Mouse (Mus musculus) hindbrain, embryonic 14.5 days (tissue): ENCODE results near the gene Ulk2. TPM values are rescaled to one million over a fixed set of nuclear protein-coding genes. Genes with fewer than 3 reads are reported as not detected.

ENCODE experiments used
- ATAC-seq: fragments of 200-750 bp; cut with Nextera tagmentation; 2 replicates; pipeline ENCODE4 v1.8.0; 2017; ENCODE audit warnings: moderate number of reproducible peaks, mild to moderate bottlenecking, moderate TSS enrichment, moderate library complexity; ENCODE audit not compliant: low FRiP score
- DNase-seq: peaks from one replicate; pipeline ENCODE4 v3.0.0-alpha.2; 2015; ENCODE audit warnings: low spot score
- H3K27ac ChIP-seq: fragments of 300-500 bp; sonication (generic); 2 replicates; pipeline ENCODE4 v1.5.1; 2014; ENCODE audit warnings: mild to moderate bottlenecking, moderate library complexity
- H3K27me3 ChIP-seq: fragments of 300-500 bp; sonication (generic); 2 replicates; pipeline ENCODE4 v1.6.1; 2014; ENCODE audit warnings: mild to moderate bottlenecking, low read length, mixed read lengths; ENCODE audit not compliant: control insufficient read depth, insufficient read depth
- H3K36me3 ChIP-seq: fragments of 300-500 bp; sonication (generic); replicated peaks from 2 replicates; pipeline ENCODE4 v1.6.1; 2014; ENCODE audit not compliant: control insufficient read depth, insufficient read depth
- H3K4me1 ChIP-seq: fragments of 300-500 bp; sonication (generic); replicated peaks from 2 replicates; pipeline ENCODE4 v1.6.1; 2014; ENCODE audit warnings: antibody characterized with exemption, low read length, mixed read lengths; ENCODE audit not compliant: control insufficient read depth, insufficient read depth
- H3K4me2 ChIP-seq: fragments of 300-500 bp; sonication (generic); replicated peaks from 2 replicates; pipeline ENCODE4 v1.6.1; 2014; ENCODE audit warnings: mild to moderate bottlenecking, moderate library complexity
- H3K4me3 ChIP-seq: fragments of 300-500 bp; sonication (generic); replicated peaks from 2 replicates; pipeline ENCODE4 v1.5.1; 2014; ENCODE audit warnings: mild to moderate bottlenecking, low read length
- H3K9ac ChIP-seq: fragments of 300-500 bp; sonication (generic); 2 replicates; pipeline ENCODE4 v1.6.1; 2014
- H3K9me3 ChIP-seq: fragments of 300-500 bp; sonication (generic); 2 replicates; pipeline ENCODE4 v1.6.1; 2016; ENCODE audit warnings: low read length; ENCODE audit not compliant: control insufficient read depth
- WGBS: fragments of 180-500 bp; shearing (Covaris S2); extraction: QIAGEN DNeasy Blood & Tissue Kit; methylation state at CpG from one replicate; pipeline ENCODE4 v1.1.7; 2014; 5-methylcytosine and 5-hydroxymethylcytosine counted together
- polyA plus RNA-seq: library from polyadenylated mRNA; unstranded; fragments of >200 nt; fragmentation: Nextera tagmentation; extraction: Ambion mirVana; gene quantifications from 2 replicates; pipeline ENCODE4 v1.2.1, GENCODE M21; 2014

The Ulk2 gene
- polyA plus RNA-seq, 1 experiment from 2014 or later = 56.9 TPM

DNA sequence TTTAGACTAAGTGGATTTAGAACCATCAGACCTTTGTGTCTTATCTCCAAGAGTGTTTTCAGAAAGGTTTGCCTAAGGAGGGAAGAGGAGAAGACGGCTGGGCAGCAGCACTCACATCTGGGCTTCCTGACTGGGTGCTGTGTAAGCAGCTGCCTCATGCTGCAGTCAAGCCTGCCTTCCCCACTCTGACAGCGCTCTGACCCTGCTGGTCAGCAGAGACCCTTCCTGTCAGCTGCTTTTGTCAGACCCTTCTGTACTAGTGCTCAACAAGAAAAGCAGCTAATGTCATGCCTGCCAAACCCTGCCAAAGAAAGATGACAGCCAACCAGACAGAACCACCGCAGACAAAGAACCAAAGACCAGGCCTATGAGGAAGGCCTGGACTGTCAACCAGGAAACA lies 111.1 kb downstream of the Ulk2 start:
- ATAC-seq (no peak), DNase-seq (no peak)
- no peak overlapping the region for H3K4me2 ChIP-seq
- H3K4me1 ChIP-seq = no peaks in the 10 kb centered on the region
- H3K9me3 ChIP-seq = no peaks in the 10 kb centered on the region
- 44% methylated on average over 3 of the region's 3 CpGs for WGBS
- H3K4me3 ChIP-seq = no peak overlapping the region
- H3K27ac ChIP-seq = no peak overlapping the region
- H3K36me3 ChIP-seq = peaks cover 94% of the 10 kb centered on the region
- no peak overlapping the region for H3K9ac ChIP-seq
- H3K27me3 ChIP-seq = no peaks in the 10 kb centered on the region

DNA sequence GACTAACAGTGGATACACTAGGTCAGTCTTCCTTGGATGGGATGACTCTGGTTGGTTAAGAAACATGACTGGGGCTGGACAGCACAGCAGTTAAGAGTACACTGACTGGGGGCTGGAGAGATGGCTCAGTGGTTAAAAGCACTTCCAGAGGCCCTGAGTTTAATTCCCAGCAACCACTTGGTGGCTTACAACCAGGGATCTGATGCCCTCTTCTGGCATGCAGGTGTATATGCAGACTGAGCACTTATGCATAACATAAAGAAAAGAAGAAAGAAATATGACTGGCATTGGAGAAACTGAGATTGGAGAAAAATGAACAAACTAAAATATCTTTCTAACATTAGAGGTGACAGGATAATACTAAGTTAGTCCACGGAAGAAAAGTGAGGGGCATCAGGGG lies 114.4 kb downstream of the Ulk2 start:
- Histone ChIP-seq H3K9me3 (0 out of 2 replicates have a peak, but pooled peaks cover 4% of the 10 kb centered on the region), H3K4me3 (no peak overlapping the region), H3K4me2 (no peak overlapping the region), H3K27ac (no peak overlapping the region), H3K9ac (no peak overlapping the region), H3K4me1 (no peaks in the 10 kb centered on the region), H3K27me3 (no peaks in the 10 kb centered on the region), H3K36me3 (peaks cover 99% of the 10 kb centered on the region)
- 100% methylated on average over 1 of the region's 1 CpGs for WGBS
- ATAC-seq = no peak
- DNase-seq = no peak

DNA sequence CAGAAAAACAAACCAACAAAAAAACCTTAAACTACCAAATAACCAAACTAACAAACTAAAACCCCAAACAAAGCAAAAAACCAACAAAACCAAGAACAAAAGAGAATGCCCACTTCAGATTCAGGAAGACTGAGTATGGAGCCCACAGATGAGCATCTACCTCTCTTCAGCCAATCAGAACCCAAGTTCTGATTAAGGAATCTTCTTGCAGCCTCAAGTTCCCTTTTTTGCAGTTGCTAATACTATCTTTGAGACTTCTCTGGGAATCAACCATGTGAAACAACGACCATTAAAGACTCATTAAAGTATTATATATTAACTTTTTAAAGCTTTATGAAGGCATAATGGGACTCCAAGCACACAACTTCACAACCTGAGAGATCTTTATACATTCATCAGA lies 117.6 kb downstream of the Ulk2 start:
- ATAC-seq (no peak), DNase-seq (no peak)
- Histone ChIP-seq H3K9ac (no peak overlapping the region), H3K36me3 (peaks cover 99% of the 10 kb centered on the region), H3K4me2 (no peak overlapping the region), H3K27me3 (no peaks in the 10 kb centered on the region), H3K27ac (no peak overlapping the region), H3K9me3 (0 out of 2 replicates have a peak, but pooled peaks cover 4% of the 10 kb centered on the region), H3K4me1 (no peaks in the 10 kb centered on the region), H3K4me3 (no peak overlapping the region)
- 94% methylated on average over 1 of the region's 1 CpGs for WGBS

DNA sequence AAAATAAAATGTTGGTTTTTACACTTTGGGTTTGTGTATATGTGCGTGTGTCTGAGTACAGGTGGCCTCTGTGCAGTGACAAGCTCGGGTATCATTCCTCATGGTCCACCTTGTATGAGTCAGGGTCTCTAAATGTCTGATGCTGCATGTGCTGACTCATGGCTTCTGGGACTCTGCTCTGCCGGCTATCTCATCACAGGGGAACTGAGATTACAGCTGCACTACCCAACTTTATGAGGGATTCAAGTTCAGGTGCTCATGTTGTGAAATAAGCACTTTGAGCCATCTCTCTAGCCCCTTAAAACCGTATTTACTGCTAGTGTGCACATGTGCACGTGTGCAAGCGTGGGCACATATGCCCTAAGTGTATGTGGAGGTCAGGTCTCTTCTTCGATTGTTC lies 122.2 kb downstream of the Ulk2 start:
- WGBS = 92% methylated on average over 7 of the region's 7 CpGs
- Histone ChIP-seq H3K27ac (no peak overlapping the region), H3K4me2 (no peak overlapping the region), H3K4me3 (no peak overlapping the region), H3K4me1 (no peaks in the 10 kb centered on the region), H3K9ac (no peak overlapping the region), H3K9me3 (no peaks in the 10 kb centered on the region), H3K27me3 (no peaks in the 10 kb centered on the region), H3K36me3 (peaks cover 96% of the 10 kb centered on the region)
- DNase-seq (no peak), ATAC-seq (no peak)

DNA sequence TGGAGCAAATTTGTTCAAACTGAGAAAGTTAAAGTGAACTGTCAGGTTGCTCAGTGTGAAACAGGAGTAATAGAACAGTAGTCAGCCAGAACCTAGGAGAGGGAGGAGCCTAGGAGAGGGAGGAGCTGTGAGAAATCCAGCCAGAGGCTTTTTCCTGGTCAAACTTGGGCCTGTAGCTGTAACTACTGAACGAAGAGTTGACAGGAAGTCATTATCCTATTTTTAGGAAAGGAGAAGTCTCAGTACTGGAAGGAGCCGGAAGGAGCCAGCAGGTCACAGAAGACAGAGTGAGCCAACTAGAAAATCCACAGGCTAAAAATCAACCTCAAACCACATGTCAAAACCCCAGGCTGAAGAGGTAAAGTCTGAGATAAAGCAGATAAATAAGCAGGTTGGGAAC lies 126.8 kb downstream of the Ulk2 start:
- no peak overlapping the region for H3K9ac ChIP-seq
- no peaks in the 10 kb centered on the region for H3K9me3 ChIP-seq
- ATAC-seq (no peak), DNase-seq (no peak)
- H3K27me3 ChIP-seq = no peaks in the 10 kb centered on the region
- H3K4me3 ChIP-seq = no peak overlapping the region
- no peaks in the 10 kb centered on the region for H3K4me1 ChIP-seq
- no peak overlapping the region for H3K27ac ChIP-seq
- 81% methylated on average over 2 of the region's 2 CpGs for WGBS
- H3K4me2 ChIP-seq = no peak overlapping the region
- H3K36me3 ChIP-seq = peaks cover 63% of the 10 kb centered on the region

Other genes starting within 250 kb of the Ulk2 start
- gene Grap, start 201.8 kb downstream of the Ulk2 start, polyA plus RNA-seq = 8.1 and 10.1 TPM in 2 replicates
- gene Fam83g, start 171.0 kb downstream of the Ulk2 start, polyA plus RNA-seq = 0.20 TPM in 2 replicates
- not detected in 2 replicates for gene Slc5a10, start 134.2 kb downstream of the Ulk2 start, polyA plus RNA-seq
- 44.7 and 47.0 TPM in 2 replicates for gene Prpsap2, start 93.0 kb downstream of the Ulk2 start, polyA plus RNA-seq
- 14.2 and 14.4 TPM in 2 replicates for gene Akap10, start 75.2 kb upstream of the Ulk2 start, polyA plus RNA-seq
- 11.5 TPM in 2 replicates for gene Specc1, start 101.7 kb upstream of the Ulk2 start, polyA plus RNA-seq